ENCODE assay signal across 9 mouse cellular contexts in the genomic region with DNA sequence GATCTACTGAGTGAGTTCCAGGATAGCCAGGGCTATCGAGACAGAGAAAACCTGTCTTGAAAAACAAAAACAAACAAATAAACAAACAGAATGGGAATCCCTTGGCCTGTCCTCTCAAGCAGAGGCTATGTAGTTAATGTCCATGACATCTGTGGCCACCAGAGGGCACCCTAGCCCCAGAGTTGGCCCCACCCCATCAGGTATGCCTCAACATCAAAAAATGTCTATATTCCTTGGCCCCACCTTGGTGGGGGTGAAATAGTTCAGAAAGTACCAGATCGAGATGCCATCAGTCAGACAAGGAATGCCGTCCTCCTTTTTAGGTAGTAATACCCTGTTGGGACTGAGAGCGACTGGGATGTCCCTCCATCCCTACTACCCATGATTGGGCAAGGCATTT. TPM values are rescaled to one million over a fixed set of nuclear protein-coding genes. Genes with fewer than 3 reads are reported as not detected.
DNase-seq lines count a peak whose midpoint lies in the region; ATAC-seq and TF ChIP-seq lines count a peak whose summit lies in the region.
"Had no signal": no experiment of that assay in that cellular context is flagged by ENCODE, and none has a peak within 500 bp of the region (broad histone marks: within the 10 kb centered on the region; RNA-seq: fewer than 3 reads in every experiment).

No protein-coding gene starts in this region.

- peaks cover 8 to 12% of the 10 kb centered on the region in 2 experiments; a peak in 3 of 4 replicates for H3K4me1 ChIP-seq in CH12.LX (ENCODE audit: control insufficient read depth in 1 of 2, insufficient read depth in 2 of 2)
- no peaks in the 10 kb centered on the region for H3K4me1 ChIP-seq in heart, postnatal 0 days (ENCODE audit: control insufficient read depth, insufficient read depth)
- 0 out of 2 replicates have a peak, but pooled peaks cover 7% of the 10 kb centered on the region for H3K4me1 ChIP-seq in lung, embryonic 16.5 days (replicated peaks; ENCODE audit: control insufficient read depth, insufficient read depth, low read length)

- H3K9me3 ChIP-seq in CH12.LX (replicated peaks; ENCODE audit: low read length), result no peaks in the 10 kb centered on the region
- H3K9me3 ChIP-seq in heart, postnatal 0 days (replicated peaks; ENCODE audit: control insufficient read depth, low read length), result no peaks in the 10 kb centered on the region
- H3K9me3 ChIP-seq in lung, embryonic 16.5 days (ENCODE audit: control insufficient read depth, low read length), result no peaks in the 10 kb centered on the region
- H3K9me3 ChIP-seq: heart, embryonic 15.5 days had no signal

- WGBS in heart, postnatal 0 days, result 30% methylated on average over 4 of the region's 4 CpGs
- WGBS in lung, embryonic 16.5 days, result 31% methylated on average over 4 of the region's 4 CpGs

- 0 out of 2 replicates have a peak, but pooled peaks have one; percentile 17 for TF ChIP-seq POLR2A in CH12.LX (IDR thresholded peaks at IDR 0.05; ENCODE audit: low read depth, low read length)

- dilution Hi-C loops in CH12.LX (cut with MboI; ENCODE audit: extremely low pct_ligation_motif_present, extremely low pct_unique_long_range_greater_than_20kb, low sequenced_read_pairs), result no loop called here

- no peak overlapping the region for H3K4me3 ChIP-seq in CH12.LX (replicated peaks in 1 of 3; ENCODE audit: low read depth in 2 of 3, low read length in 2 of 3, poor library complexity in 1 of 3)
- H3K4me3 ChIP-seq in heart, postnatal 0 days (ENCODE audit: low read depth, low read length), result no peak overlapping the region
- no peak overlapping the region for H3K4me3 ChIP-seq in lung, embryonic 16.5 days (ENCODE audit: low read length)
- H3K4me3 ChIP-seq: heart, embryonic 15.5 days had no signal

- no peak overlapping the region for H3K4me2 ChIP-seq in CH12.LX (ENCODE audit: insufficient read depth, low read depth, poor library complexity, severe bottlenecking)
- H3K4me2 ChIP-seq in heart, postnatal 0 days (ENCODE audit: low read depth, low read length), result no peak overlapping the region
- H3K4me2 ChIP-seq in lung, embryonic 16.5 days (ENCODE audit: low read depth, low read length), result no peak overlapping the region
- H3K4me2 ChIP-seq: heart, embryonic 15.5 days had no signal

- ATAC-seq in heart, postnatal 0 days (ENCODE audit: insufficient read depth, low read depth), result peak; percentile 56; the same call in 1 of the 2 replicates
- peak; percentile 69 for ATAC-seq in lung, embryonic 16.5 days (ENCODE audit: low read depth)

- no peak overlapping the region for H3K9ac ChIP-seq in CH12.LX (ENCODE audit: insufficient read depth, low read depth)
- H3K9ac ChIP-seq in heart, postnatal 0 days (replicated peaks; ENCODE audit: low read depth, low read length), result no peak overlapping the region
- no peak overlapping the region for H3K9ac ChIP-seq in lung, embryonic 16.5 days (ENCODE audit: low read length)
- H3K9ac ChIP-seq: heart, embryonic 15.5 days had no signal

- TF ChIP-seq EP300 in CH12.LX (IDR thresholded peaks at IDR 0.05; ENCODE audit: low read length), result no peak
- no peak for TF ChIP-seq EP300 in heart, postnatal 0 days (IDR thresholded peaks at IDR 0.05; ENCODE audit: low read depth)

- peak; percentile 78 for DNase-seq in CH12.LX (ENCODE audit: extremely low read depth)
- DNase-seq in adrenal gland, adult 2 months, result peak; percentile 76
- peak; percentile 72 for DNase-seq in embryo, embryonic 11 days
- DNase-seq in heart, postnatal 0 days (ENCODE audit: low spot score), result peak; percentile 73
- peak; percentile 89 to 90 for DNase-seq in kidney, postnatal 4 days
- peak; percentile 50 for DNase-seq in retina, postnatal 7 days (ENCODE audit: low read depth, low spot score)
- peak; percentile 83 for DNase-seq in urinary bladder, postnatal 14 days (ENCODE audit: low spot score)

- H3K27ac ChIP-seq in CH12.LX (ENCODE audit: insufficient read depth, low read depth), result no peak overlapping the region
- H3K27ac ChIP-seq in heart, postnatal 0 days (ENCODE audit: low read depth), result no peak overlapping the region
- H3K27ac ChIP-seq in lung, embryonic 16.5 days (ENCODE audit: low read length), result no peak overlapping the region
- H3K27ac ChIP-seq: heart, embryonic 15.5 days had no signal

- H3K79me2 ChIP-seq in CH12.LX (replicated peaks; ENCODE audit: control insufficient read depth, extremely low read depth, insufficient read depth, poor library complexity, severe bottlenecking), result no peaks in the 10 kb centered on the region

- no peaks in the 10 kb centered on the region for H3K27me3 ChIP-seq in CH12.LX (replicated peaks)
- no peaks in the 10 kb centered on the region for H3K27me3 ChIP-seq in heart, postnatal 0 days (ENCODE audit: control insufficient read depth, insufficient read depth, low read length)
- no peaks in the 10 kb centered on the region for H3K27me3 ChIP-seq in lung, embryonic 16.5 days (ENCODE audit: control insufficient read depth, insufficient read depth, low read depth, low read length)

- peaks cover 27 to 49% of the 10 kb centered on the region in 2 experiments for H3K36me3 ChIP-seq in CH12.LX (replicated peaks in 1 of 2; ENCODE audit: control insufficient read depth in 1 of 2, insufficient read depth in 1 of 2, low read length in 1 of 2)
- peaks cover 21% of the 10 kb centered on the region for H3K36me3 ChIP-seq in heart, postnatal 0 days (replicated peaks; ENCODE audit: control insufficient read depth, insufficient read depth, low read length)
- H3K36me3 ChIP-seq in lung, embryonic 16.5 days (ENCODE audit: control insufficient read depth, insufficient read depth, low read length), result peaks cover 12% of the 10 kb centered on the region

- peak; percentile 86 to 98 for TF ChIP-seq CTCF in CH12.LX (conservative IDR thresholded peaks at IDR 0.05 in 1 of 2, IDR thresholded peaks at IDR 0.05 in 1 of 2; ENCODE audit: low read depth in 2 of 2, low read length in 2 of 2)
- TF ChIP-seq CTCF in heart, postnatal 0 days (IDR thresholded peaks at IDR 0.05; ENCODE audit: low read depth), result peak; percentile 84

- peak; percentile 98 for TF ChIP-seq RAD21 in CH12.LX (IDR thresholded peaks at IDR 0.05; ENCODE audit: low read depth, low read length)

- in situ Hi-C loops in CH12.LX (cut with MboI; ENCODE audit: low pct_ligation_motif_present, low pct_unique_long_range_greater_than_20kb, low sequenced_read_pairs), result loop anchor here (5.0 to 10.0 kb wide), 2 partner anchors 87 to 215 kb away; no protein-coding TSS in a partner anchor

TF ChIP-seq in CH12.LX, 34 proteins besides CTCF, POLR2A, EP300 and RAD21 (continues in another document):
- no peak for TF ChIP-seq MAX (IDR thresholded peaks at IDR 0.05; ENCODE audit: low read length)
- TF ChIP-seq ZKSCAN1 (IDR thresholded peaks at IDR 0.05; ENCODE audit: borderline replicate concordance, low read depth, low read length), result no peak
- TF ChIP-seq SMC3 (IDR thresholded peaks at IDR 0.05; ENCODE audit: low read depth, low read length), result peak; percentile 96
- TF ChIP-seq CHD2 (IDR thresholded peaks at IDR 0.05; ENCODE audit: low read length), result no peak

RNA-seq across cellular contexts. Expression of a gene that starts 1.2 kb away (rescaled TPM):
- total RNA-seq in CH12.LX (2012; rRNA removed) (not detected in 2 replicates), CH12.LX (2014; rRNA removed) (not detected in 2 replicates)
- 0.21 and 0.29 TPM in 2 replicates for polyA plus RNA-seq in CH12.LX (2012; ENCODE audit: insufficient read length, low read depth)
- not detected for total RNA-seq in adrenal gland, adult 2 months (2021)
- polyA plus RNA-seq in adrenal gland, adult 2 months (2012; rRNA removed), result 0.26 TPM in 1 of 2 replicates, not detected in the other
- 0.23 TPM in 1 of 2 replicates, not detected in the other for total RNA-seq in heart, postnatal 0 days (2014; rRNA removed; ENCODE audit: low replicate concordance)
- polyA plus RNA-seq in heart, postnatal 0 days (2015; fragmentation: Nextera tagmentation; extraction: Ambion mirVana), result not detected in 2 replicates
- polyA plus RNA-seq in lung, embryonic 16.5 days (2015; fragmentation: Nextera tagmentation; extraction: Ambion mirVana), result not detected in 2 replicates
- polyA plus RNA-seq: heart, embryonic 15.5 days had no signal

RNA-seq across cellular contexts. Expression of a gene that starts 17.6 kb away (rescaled TPM):
- total RNA-seq in CH12.LX (2012; rRNA removed) (291 and 337 TPM in 2 replicates), CH12.LX (2014; rRNA removed) (163 and 166 TPM in 2 replicates)
- polyA plus RNA-seq in CH12.LX (2012; ENCODE audit: insufficient read length, low read depth), result 345 and 354 TPM in 2 replicates
- 100 to 1,000 TPM; 128 to 130 TPM for total RNA-seq in adrenal gland, adult 2 months (2021)
- 177 and 195 TPM in 2 replicates for polyA plus RNA-seq in adrenal gland, adult 2 months (2012; rRNA removed)
- total RNA-seq in heart, postnatal 0 days (2014; rRNA removed; ENCODE audit: low replicate concordance), result 96.4 and 130 TPM in 2 replicates
- polyA plus RNA-seq in heart, postnatal 0 days (2015; fragmentation: Nextera tagmentation; extraction: Ambion mirVana), result 134 and 147 TPM in 2 replicates
- 165 and 177 TPM in 2 replicates for polyA plus RNA-seq in lung, embryonic 16.5 days (2015; fragmentation: Nextera tagmentation; extraction: Ambion mirVana)

RNA-seq across cellular contexts. Expression of a gene that starts 29.3 kb away (rescaled TPM):
- total RNA-seq in CH12.LX (2012; rRNA removed), result 47.7 and 48.6 TPM in 2 replicates
- total RNA-seq in CH12.LX (2014; rRNA removed), result 26.5 and 30.9 TPM in 2 replicates
- polyA plus RNA-seq in CH12.LX (2012; ENCODE audit: insufficient read length, low read depth), result 64.2 and 78.8 TPM in 2 replicates
- total RNA-seq in adrenal gland, adult 2 months (2021), result 10 to 100 TPM; 45.3 to 55.1 TPM
- polyA plus RNA-seq in adrenal gland, adult 2 months (2012; rRNA removed), result 74.3 and 99.6 TPM in 2 replicates
- 39.9 and 48.0 TPM in 2 replicates for total RNA-seq in heart, postnatal 0 days (2014; rRNA removed; ENCODE audit: low replicate concordance)
- polyA plus RNA-seq in heart, postnatal 0 days (2015; fragmentation: Nextera tagmentation; extraction: Ambion mirVana), result 21.9 and 23.3 TPM in 2 replicates
- 56.6 and 57.8 TPM in 2 replicates for polyA plus RNA-seq in lung, embryonic 16.5 days (2015; fragmentation: Nextera tagmentation; extraction: Ambion mirVana)

RNA-seq across cellular contexts. Expression of a gene that starts 35.8 kb away (rescaled TPM):
- total RNA-seq in CH12.LX (2012; rRNA removed) (not detected in 2 replicates), CH12.LX (2014; rRNA removed) (not detected in 2 replicates)
- polyA plus RNA-seq in CH12.LX (2012; ENCODE audit: insufficient read length, low read depth), result 0.08 and 0.10 TPM in 2 replicates
- total RNA-seq in adrenal gland, adult 2 months (2021), result not detected
- polyA plus RNA-seq in adrenal gland, adult 2 months (2012; rRNA removed), result not detected in 2 replicates
- not detected in 2 replicates for total RNA-seq in heart, postnatal 0 days (2014; rRNA removed; ENCODE audit: low replicate concordance)
- not detected in 2 replicates for polyA plus RNA-seq in heart, postnatal 0 days (2015; fragmentation: Nextera tagmentation; extraction: Ambion mirVana)
- polyA plus RNA-seq in lung, embryonic 16.5 days (2015; fragmentation: Nextera tagmentation; extraction: Ambion mirVana), result 0.09 TPM in 1 of 2 replicates, not detected in the other
- polyA plus RNA-seq: heart, embryonic 15.5 days had no signal

RNA-seq across cellular contexts. Expression of a gene that starts 40.5 kb away (rescaled TPM):
- total RNA-seq in CH12.LX (2012; rRNA removed) (2.5 and 3.9 TPM in 2 replicates), CH12.LX (2014; rRNA removed) (0.81 and 1.1 TPM in 2 replicates)
- polyA plus RNA-seq in CH12.LX (2012; ENCODE audit: insufficient read length, low read depth), result 3.8 and 4.3 TPM in 2 replicates
- 10 to 100 TPM; 84.6 to 86.1 TPM for total RNA-seq in adrenal gland, adult 2 months (2021)
- polyA plus RNA-seq in adrenal gland, adult 2 months (2012; rRNA removed), result 105 and 132 TPM in 2 replicates
- 188 and 234 TPM in 2 replicates for total RNA-seq in heart, postnatal 0 days (2014; rRNA removed; ENCODE audit: low replicate concordance)
- 40.8 and 44.0 TPM in 2 replicates for polyA plus RNA-seq in heart, postnatal 0 days (2015; fragmentation: Nextera tagmentation; extraction: Ambion mirVana)
- polyA plus RNA-seq in lung, embryonic 16.5 days (2015; fragmentation: Nextera tagmentation; extraction: Ambion mirVana), result 36.3 and 36.4 TPM in 2 replicates
